Mouse (Mus musculus): ENCODE data around the gene Timd2.

DNA sequence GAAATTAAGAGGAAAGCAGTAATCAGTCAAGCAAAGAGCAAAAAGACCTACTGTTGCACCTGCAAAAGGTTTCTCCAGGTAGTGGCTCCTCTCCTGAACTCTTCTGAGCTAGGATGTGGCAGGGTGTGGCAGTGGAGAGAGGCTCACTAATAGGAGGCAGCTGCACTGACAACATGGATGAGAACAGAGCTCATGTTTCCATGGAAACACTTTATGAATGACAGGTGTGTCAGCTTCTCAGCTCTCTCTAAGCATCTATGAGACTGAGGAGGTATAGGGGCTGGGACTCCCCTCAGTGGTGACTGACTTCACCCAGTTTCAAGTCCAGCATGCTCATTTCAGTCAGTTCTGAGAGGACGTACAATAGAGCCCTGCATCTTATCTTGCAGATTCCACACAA, 62.0 kb downstream of the Timd2 start:
- TF ChIP-seq CTCF (IDR thresholded peaks at IDR 0.05; ENCODE audit: low read depth) = no peak
- TF ChIP-seq EP300 (IDR thresholded peaks at IDR 0.05; ENCODE audit: low read depth) = no peak

All from heart, postnatal 0 days (tissue).